In genomic region chrX:98707766-98708165, GRCm38 (mm10) we compare ENCODE assay signal across 11 mouse cellular contexts.
DNase-seq lines count a peak whose midpoint lies in the region; ATAC-seq and TF ChIP-seq lines count a peak whose summit lies in the region.
"Had no signal": no experiment of that assay in that cellular context is flagged by ENCODE, and none has a peak within 500 bp of the region (broad histone marks: within the 10 kb centered on the region; RNA-seq: fewer than 3 reads in every experiment).

No protein-coding gene starts in this region.

- H3K36me3 ChIP-seq in kidney, embryonic 16.5 days (ENCODE audit: insufficient read depth, low read length) = no peaks in the 10 kb centered on the region
- H3K36me3 ChIP-seq: embryonic facial prominence, embryonic 13.5 days; liver, embryonic 15.5 days had no signal

- H3K27me3 ChIP-seq in kidney, embryonic 16.5 days (ENCODE audit: insufficient read depth, low read length) = no peaks in the 10 kb centered on the region; the same call in 1 of the 2 replicates
- H3K27me3 ChIP-seq: CH12.LX; liver, embryonic 15.5 days had no signal

- no peak for DNase-seq in frontal cortex, postnatal 25 days (ENCODE audit: low spot score in 2 of 2)
- peak; percentile 0 for DNase-seq in kidney, postnatal 14 days
- DNase-seq in brain, embryonic 14.5 days (ENCODE audit: low read depth) = peak; percentile 20
- peak; percentile 5 for DNase-seq in skeletal muscle tissue, adult 2 months (ENCODE audit: low read depth, low spot score)
- no peak for DNase-seq in layer of hippocampus, adult 9-11 months
- DNase-seq: kidney, adult 11 months had no signal

- no peak for TF ChIP-seq CTCF in brain, embryonic 14.5 days (IDR thresholded peaks at IDR 0.05; ENCODE audit: borderline replicate concordance, extremely low read depth, insufficient read depth, insufficient read length)

- no peak overlapping the region for H3K27ac ChIP-seq in kidney, embryonic 16.5 days (ENCODE audit: low read length)
- H3K27ac ChIP-seq: embryonic facial prominence, embryonic 13.5 days; liver, embryonic 15.5 days had no signal

- H3K9me3 ChIP-seq in kidney, embryonic 16.5 days (ENCODE audit: low read length) = no peaks in the 10 kb centered on the region
- H3K9me3 ChIP-seq: embryonic facial prominence, embryonic 13.5 days; liver, embryonic 15.5 days had no signal

- H3K4me3 ChIP-seq in kidney, embryonic 16.5 days (ENCODE audit: low read length) = no peak overlapping the region
- H3K4me3 ChIP-seq: embryonic facial prominence, embryonic 13.5 days; liver, embryonic 15.5 days had no signal

- no peak overlapping the region for H3K9ac ChIP-seq in kidney, embryonic 16.5 days (replicated peaks; ENCODE audit: low read length)
- H3K9ac ChIP-seq: embryonic facial prominence, embryonic 13.5 days; liver, embryonic 15.5 days had no signal

- no peak overlapping the region for H3K4me2 ChIP-seq in kidney, embryonic 16.5 days (replicated peaks; ENCODE audit: low read depth, low read length)
- H3K4me2 ChIP-seq: embryonic facial prominence, embryonic 13.5 days; liver, embryonic 15.5 days had no signal

- no peak for TF ChIP-seq POLR2A in brain, embryonic 14.5 days (IDR thresholded peaks at IDR 0.05; ENCODE audit: borderline replicate concordance, extremely low read depth, insufficient read depth, insufficient read length, poor library complexity, severe bottlenecking)

- H3K4me1 ChIP-seq in kidney, embryonic 16.5 days (ENCODE audit: insufficient read depth, low read length) = no peaks in the 10 kb centered on the region
- H3K4me1 ChIP-seq: embryonic facial prominence, embryonic 13.5 days; liver, embryonic 15.5 days had no signal

- ATAC-seq in frontal cortex, adult (ENCODE audit: low TSS enrichment) = peak; percentile 91
- ATAC-seq in kidney, embryonic 16.5 days (ENCODE audit: low FRiP score, low TSS enrichment) = no peak

Comparison
In these comparisons a context has a peak if more than half of its experiments do, and no peak if none do; other contexts are left out.
1. DNase-seq: peak in kidney, postnatal 14 days (single experiment), brain, embryonic 14.5 days (single experiment) and skeletal muscle tissue, adult 2 months (single experiment); none in frontal cortex, postnatal 25 days (0 of 2) and layer of hippocampus, adult 9-11 months (single experiment).